Mouse (Mus musculus): ENCODE data around the gene Ndufaf5. TPM values are rescaled to one million over a fixed set of nuclear protein-coding genes. Genes with fewer than 3 reads are reported as not detected.

Ndufaf5 gene
- polyA plus RNA-seq, 1 experiment: 10.4 TPM

DNA sequence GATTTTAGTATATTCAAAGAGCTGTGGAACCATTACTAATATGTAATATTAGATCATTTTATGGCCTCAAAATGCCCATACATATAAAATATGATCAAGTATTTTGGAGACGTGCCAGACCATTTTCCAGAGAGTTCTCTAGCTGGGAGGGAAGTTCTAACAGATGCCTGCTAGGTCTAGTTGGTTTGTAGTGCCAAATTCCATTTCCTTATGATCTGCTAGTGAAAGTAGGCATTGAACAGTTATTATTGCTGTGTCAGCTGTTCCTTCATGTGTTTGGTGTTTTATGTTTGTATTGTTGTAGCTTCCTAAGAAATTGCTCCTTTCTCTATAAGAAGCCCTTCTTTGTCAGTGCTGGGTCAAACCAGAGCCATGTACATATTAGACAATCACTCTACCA lies 45.5 kb downstream of the Ndufaf5 start:
- TF ChIP-seq POLR2A (IDR thresholded peaks at IDR 0.05; ENCODE audit: low read depth, low read length) (no peak), CTCF (conservative IDR thresholded peaks at IDR 0.05; ENCODE audit: insufficient read depth, insufficient read length, low read depth, low read length) (no peak)
- no peak for DNase-seq
- 77% methylated on average over 1 of the region's 1 CpGs for WGBS
- H3K4me1 ChIP-seq (ENCODE audit: control insufficient read depth, insufficient read depth, low read length): no peaks in the 10 kb centered on the region
- no peak overlapping the region for H3K27ac ChIP-seq (ENCODE audit: insufficient read depth, low read depth, low read length)
- H3K4me3 ChIP-seq (ENCODE audit: insufficient read depth, low read depth, low read length): no peak overlapping the region
- H3K36me3 ChIP-seq (ENCODE audit: control insufficient read depth, insufficient read depth, low read length): no peaks in the 10 kb centered on the region
- H3K27me3 ChIP-seq (replicated peaks; ENCODE audit: control insufficient read depth, insufficient read depth, low read length): no peaks in the 10 kb centered on the region

DNA sequence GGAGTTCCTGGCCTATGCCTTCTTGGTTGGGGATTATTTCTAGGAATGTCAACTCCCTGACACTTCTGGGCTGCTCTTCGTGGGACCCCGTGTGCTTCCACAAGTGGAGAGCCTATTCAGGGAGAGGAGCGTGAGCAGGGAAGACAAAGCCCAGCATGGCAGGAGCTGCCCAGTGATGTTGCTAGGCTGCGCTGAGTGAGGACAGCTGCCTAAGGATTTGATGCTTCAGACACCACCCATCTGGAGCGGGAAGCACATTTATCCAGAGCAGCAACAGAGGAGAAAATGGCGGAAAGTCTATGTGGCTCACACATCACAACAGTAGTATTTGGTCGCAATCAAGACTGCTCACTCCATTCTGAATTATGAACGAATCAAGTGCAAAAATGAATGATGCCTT lies 49.9 kb downstream of the Ndufaf5 start:
- no peak for DNase-seq
- TF ChIP-seq POLR2A (IDR thresholded peaks at IDR 0.05; ENCODE audit: low read depth, low read length) (no peak), CTCF (conservative IDR thresholded peaks at IDR 0.05; ENCODE audit: insufficient read depth, insufficient read length, low read depth, low read length) (no peak)
- Histone ChIP-seq H3K4me1 (ENCODE audit: control insufficient read depth, insufficient read depth, low read length) (no peaks in the 10 kb centered on the region), H3K27me3 (replicated peaks; ENCODE audit: control insufficient read depth, insufficient read depth, low read length) (no peaks in the 10 kb centered on the region), H3K4me3 (ENCODE audit: insufficient read depth, low read depth, low read length) (no peak overlapping the region), H3K27ac (ENCODE audit: insufficient read depth, low read depth, low read length) (no peak overlapping the region), H3K36me3 (ENCODE audit: control insufficient read depth, insufficient read depth, low read length) (no peaks in the 10 kb centered on the region)
- WGBS: 73% methylated on average over 8 of the region's 8 CpGs

DNA sequence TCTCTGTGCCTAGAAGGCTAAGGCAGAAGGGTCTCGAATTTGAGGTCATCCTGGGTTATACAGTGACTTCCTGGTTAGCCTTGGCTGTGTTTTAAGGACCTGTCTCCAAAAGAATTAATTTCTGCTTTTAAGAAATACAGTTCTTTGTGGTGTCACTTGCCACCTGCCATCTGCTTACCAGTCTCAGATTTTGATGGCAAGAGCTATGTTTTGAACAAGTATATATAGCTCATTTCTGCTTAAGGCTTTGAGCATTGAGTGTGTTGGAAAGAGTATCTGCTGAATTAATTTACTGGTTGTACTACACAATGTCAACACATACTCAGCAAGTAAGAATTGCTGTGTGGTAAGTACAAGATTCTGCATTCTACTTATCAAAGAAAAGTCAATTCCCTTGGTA lies 59.8 kb downstream of the Ndufaf5 start:
- H3K4me3 ChIP-seq (ENCODE audit: insufficient read depth, low read depth, low read length): no peak overlapping the region
- no peak for DNase-seq
- no peaks in the 10 kb centered on the region for H3K4me1 ChIP-seq (ENCODE audit: control insufficient read depth, insufficient read depth, low read length)
- 23% methylated on average over 1 of the region's 1 CpGs for WGBS
- H3K27me3 ChIP-seq (replicated peaks; ENCODE audit: control insufficient read depth, insufficient read depth, low read length): no peaks in the 10 kb centered on the region
- no peaks in the 10 kb centered on the region for H3K36me3 ChIP-seq (ENCODE audit: control insufficient read depth, insufficient read depth, low read length)
- no peak overlapping the region for H3K27ac ChIP-seq (ENCODE audit: insufficient read depth, low read depth, low read length)
- TF ChIP-seq POLR2A (IDR thresholded peaks at IDR 0.05; ENCODE audit: low read depth, low read length): no peak
- no peak for TF ChIP-seq CTCF (conservative IDR thresholded peaks at IDR 0.05; ENCODE audit: insufficient read depth, insufficient read length, low read depth, low read length)

DNA sequence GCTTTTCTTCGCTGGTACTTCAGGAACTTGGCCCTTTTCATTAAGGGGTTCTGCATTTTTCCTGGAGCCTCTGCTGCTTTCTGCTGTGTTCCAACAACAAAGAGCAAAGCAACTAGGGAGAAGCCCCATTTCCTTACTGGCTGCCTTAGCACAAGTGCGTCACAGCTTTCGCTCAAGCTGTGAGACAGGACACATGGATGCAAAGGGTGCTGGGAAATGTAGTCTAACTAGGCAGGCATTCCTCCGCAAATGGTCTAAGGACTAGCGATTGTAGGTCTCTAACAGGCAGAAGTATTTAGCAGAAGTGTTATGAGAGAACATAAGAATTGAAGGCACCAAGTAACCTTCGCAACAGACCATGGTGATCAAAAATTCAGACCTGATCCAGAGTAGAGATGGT lies 66.8 kb downstream of the Ndufaf5 start:
- Histone ChIP-seq H3K27me3 (replicated peaks; ENCODE audit: control insufficient read depth, insufficient read depth, low read length) (no peaks in the 10 kb centered on the region), H3K36me3 (ENCODE audit: control insufficient read depth, insufficient read depth, low read length) (no peaks in the 10 kb centered on the region), H3K4me1 (ENCODE audit: control insufficient read depth, insufficient read depth, low read length) (no peaks in the 10 kb centered on the region), H3K27ac (ENCODE audit: insufficient read depth, low read depth, low read length) (no peak overlapping the region), H3K4me3 (ENCODE audit: insufficient read depth, low read depth, low read length) (no peak overlapping the region)
- no peak for TF ChIP-seq CTCF (conservative IDR thresholded peaks at IDR 0.05; ENCODE audit: insufficient read depth, insufficient read length, low read depth, low read length)
- no peak for TF ChIP-seq POLR2A (IDR thresholded peaks at IDR 0.05; ENCODE audit: low read depth, low read length)
- DNase-seq: no peak
- 58% methylated on average over 6 of the region's 6 CpGs for WGBS

DNA sequence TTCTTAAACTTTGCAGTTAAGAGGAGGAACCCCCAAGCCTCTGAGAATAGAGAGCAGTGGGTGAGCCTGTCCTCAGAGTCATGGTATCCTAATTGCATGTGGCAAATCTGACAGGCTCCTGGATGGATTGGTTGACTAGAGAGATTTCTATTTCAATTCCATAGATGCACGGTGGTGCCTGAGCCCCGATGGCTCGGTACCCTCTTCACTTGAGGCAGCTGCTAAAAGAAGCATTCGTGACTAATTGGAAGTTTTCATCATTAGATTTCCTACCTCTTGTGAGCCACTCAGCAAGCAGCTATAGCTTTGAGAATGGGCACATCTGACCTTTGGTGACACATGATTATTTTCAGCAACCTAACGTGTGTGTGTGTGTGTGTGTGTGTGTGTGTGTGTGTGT lies 71.9 kb downstream of the Ndufaf5 start:
- TF ChIP-seq POLR2A (IDR thresholded peaks at IDR 0.05; ENCODE audit: low read depth, low read length): no peak
- no peak for TF ChIP-seq CTCF (conservative IDR thresholded peaks at IDR 0.05; ENCODE audit: insufficient read depth, insufficient read length, low read depth, low read length)
- Histone ChIP-seq H3K4me1 (ENCODE audit: control insufficient read depth, insufficient read depth, low read length) (no peaks in the 10 kb centered on the region), H3K4me3 (ENCODE audit: insufficient read depth, low read depth, low read length) (no peak overlapping the region), H3K27ac (ENCODE audit: insufficient read depth, low read depth, low read length) (no peak overlapping the region), H3K36me3 (ENCODE audit: control insufficient read depth, insufficient read depth, low read length) (no peaks in the 10 kb centered on the region), H3K27me3 (replicated peaks; ENCODE audit: control insufficient read depth, insufficient read depth, low read length) (no peaks in the 10 kb centered on the region)
- 85% methylated on average over 5 of the region's 5 CpGs for WGBS
- DNase-seq: no peak

DNA sequence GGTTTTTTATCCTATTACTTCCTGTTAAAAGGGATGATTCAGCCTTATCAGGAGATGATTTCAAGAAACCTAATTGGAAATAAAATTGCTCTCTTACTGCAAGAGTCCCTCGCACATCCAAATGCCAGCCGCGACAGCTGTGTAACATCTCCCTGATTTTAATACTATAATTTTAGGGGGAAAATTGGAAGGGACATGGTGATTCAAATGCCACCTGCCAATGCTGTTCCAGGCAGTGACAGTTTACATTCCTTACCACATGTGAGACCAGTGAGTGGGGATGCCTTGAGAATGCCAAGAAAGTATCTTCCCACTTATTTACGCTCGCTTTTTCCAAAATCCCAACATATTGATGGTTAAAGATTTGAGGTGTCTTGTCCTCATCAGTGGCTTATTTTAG lies 72.7 kb downstream of the Ndufaf5 start:
- 96% methylated on average over 5 of the region's 5 CpGs for WGBS
- no peak overlapping the region for H3K27ac ChIP-seq (ENCODE audit: insufficient read depth, low read depth, low read length)
- H3K4me1 ChIP-seq (ENCODE audit: control insufficient read depth, insufficient read depth, low read length): no peaks in the 10 kb centered on the region
- H3K36me3 ChIP-seq (ENCODE audit: control insufficient read depth, insufficient read depth, low read length): no peaks in the 10 kb centered on the region
- no peak overlapping the region for H3K4me3 ChIP-seq (ENCODE audit: insufficient read depth, low read depth, low read length)
- TF ChIP-seq CTCF (conservative IDR thresholded peaks at IDR 0.05; ENCODE audit: insufficient read depth, insufficient read length, low read depth, low read length) (no peak), POLR2A (IDR thresholded peaks at IDR 0.05; ENCODE audit: low read depth, low read length) (no peak)
- H3K27me3 ChIP-seq (replicated peaks; ENCODE audit: control insufficient read depth, insufficient read depth, low read length): no peaks in the 10 kb centered on the region
- DNase-seq: no peak

Other genes with a start within 250 kb of the Ndufaf5 start
- 4.2 and 5.0 TPM in 2 replicates for gene Tasp1, start 103.8 kb upstream of the Ndufaf5 start, polyA plus RNA-seq (2012; rRNA removed)
- gene Gm17374, start 18.6 kb upstream of the Ndufaf5 start, polyA plus RNA-seq (2012; rRNA removed): not detected in 2 replicates
- gene Esf1, start 85 bp upstream of the Ndufaf5 start, polyA plus RNA-seq (2012; rRNA removed): 1.0 and 1.4 TPM in 2 replicates
- not detected in 2 replicates for gene Sel1l2, start 219.1 kb downstream of the Ndufaf5 start, polyA plus RNA-seq (2012; rRNA removed)
- 6.8 and 9.8 TPM in 2 replicates for gene Macrod2, start 224.7 kb downstream of the Ndufaf5 start, polyA plus RNA-seq (2012; rRNA removed)